Mouse (Mus musculus): ENCODE measurements around the gene Setd1b. TPM values are rescaled to one million over a fixed set of nuclear protein-coding genes. Genes with fewer than 3 reads are reported as not detected.

Gene Setd1b
- total and polyA plus RNA-seq, 3 experiments: 0.50 to 9.1 (median 2.3) TPM

- peaks cover 10 to 53% of the 10 kb centered on the region in 2 experiments for H3K4me1 ChIP-seq (ENCODE audit: control insufficient read depth in 1 of 2, insufficient read depth in 2 of 2)
- TF ChIP-seq IRF4 (IDR thresholded peaks at IDR 0.05; ENCODE audit: low read depth, low read length) (peak; percentile 33; the same call in 1 of the 2 replicates), USF2 (conservative IDR thresholded peaks at IDR 0.05; ENCODE audit: low read depth, low read length) (no peak), E2F4 (IDR thresholded peaks at IDR 0.05; ENCODE audit: insufficient replicate concordance, low read depth, low read length) (no peak), ZMIZ1 (IDR thresholded peaks at IDR 0.05; ENCODE audit: low read depth, low read length) (no peak), TCF12 (IDR thresholded peaks at IDR 0.05; ENCODE audit: low read depth, low read length) (no peak), RAD21 (IDR thresholded peaks at IDR 0.05; ENCODE audit: low read depth, low read length) (no peak), MYC (IDR thresholded peaks at IDR 0.05; ENCODE audit: low read depth, low read length) (0 out of 2 replicates have a peak, but pooled peaks have one; percentile 13), ETS1 (conservative IDR thresholded peaks at IDR 0.05; ENCODE audit: low read depth, low read length) (peak; percentile 35; the same call in 1 of the 2 replicates), MAFK (IDR thresholded peaks at IDR 0.05; ENCODE audit: insufficient replicate concordance, low read length) (peak; percentile 25; the same call in 1 of the 2 replicates), MXI1 (IDR thresholded peaks at IDR 0.05; ENCODE audit: low read depth, low read length) (peak; percentile 70; the same call in 1 of the 2 replicates), POLR2A (IDR thresholded peaks at IDR 0.05; ENCODE audit: low read depth, low read length) (0 out of 2 replicates have a peak, but pooled peaks have one; percentile 14), MEF2A (IDR thresholded peaks at IDR 0.05; ENCODE audit: borderline replicate concordance, low read depth, low read length) (peak; percentile 70; the same call in 1 of the 2 replicates), CHD2 (IDR thresholded peaks at IDR 0.05; ENCODE audit: low read length) (peak; percentile 83), NELFE (IDR thresholded peaks at IDR 0.05; ENCODE audit: low read depth, low read length) (0 out of 2 replicates have a peak, but pooled peaks have one; percentile 19), SIN3A (IDR thresholded peaks at IDR 0.05; ENCODE audit: low read length) (peak; percentile 78)
- peak overlapping the region; percentile 30 to 86 (median 76) for H3K4me3 ChIP-seq (replicated peaks in 1 of 3; ENCODE audit: low read depth in 2 of 3, low read length in 2 of 3, poor library complexity in 1 of 3)
- peak overlapping the region; percentile 92 for H3K4me2 ChIP-seq (ENCODE audit: insufficient read depth, low read depth, poor library complexity, severe bottlenecking)
- in situ Hi-C loops (cut with MboI; ENCODE audit: low pct_ligation_motif_present, low pct_unique_long_range_greater_than_20kb, low sequenced_read_pairs): no loop called here
- H3K9ac ChIP-seq (ENCODE audit: insufficient read depth, low read depth): peak overlapping the region; percentile 100
- H3K36me3 ChIP-seq (replicated peaks in 1 of 2; ENCODE audit: control insufficient read depth in 1 of 2, insufficient read depth in 1 of 2, low read length in 1 of 2): peaks cover 25 to 51% of the 10 kb centered on the region in 2 experiments
- no peaks in the 10 kb centered on the region for H3K27me3 ChIP-seq (replicated peaks)
- H3K79me2 ChIP-seq (replicated peaks; ENCODE audit: control insufficient read depth, extremely low read depth, insufficient read depth, poor library complexity, severe bottlenecking): peaks cover 36% of the 10 kb centered on the region
- DNase-seq (ENCODE audit: extremely low read depth): peak; percentile 72
- H3K9me3 ChIP-seq (replicated peaks; ENCODE audit: low read length): no peaks in the 10 kb centered on the region
- dilution Hi-C loops (cut with MboI; ENCODE audit: extremely low pct_ligation_motif_present, extremely low pct_unique_long_range_greater_than_20kb, low sequenced_read_pairs): no loop called here
- peak overlapping the region; percentile 99 for H3K27ac ChIP-seq (ENCODE audit: insufficient read depth, low read depth)
These were observed 4.7 kb upstream of the Setd1b start for GRCm38 (mm10) chr5:123137044-123137909.

- in situ Hi-C loops (cut with MboI; ENCODE audit: low pct_ligation_motif_present, low pct_unique_long_range_greater_than_20kb, low sequenced_read_pairs) (no loop called here), dilution Hi-C loops (cut with MboI; ENCODE audit: extremely low pct_ligation_motif_present, extremely low pct_unique_long_range_greater_than_20kb, low sequenced_read_pairs) (no loop called here)
- H3K27ac ChIP-seq (ENCODE audit: insufficient read depth, low read depth): peak overlapping the region; percentile 99
- H3K9ac ChIP-seq (ENCODE audit: insufficient read depth, low read depth): peak overlapping the region; percentile 100
- H3K36me3 ChIP-seq (replicated peaks in 1 of 2; ENCODE audit: control insufficient read depth in 1 of 2, insufficient read depth in 1 of 2, low read length in 1 of 2): peaks cover 25 to 50% of the 10 kb centered on the region in 2 experiments
- DNase-seq (ENCODE audit: extremely low read depth): no peak
- no peaks in the 10 kb centered on the region for H3K9me3 ChIP-seq (replicated peaks; ENCODE audit: low read length)
- no peaks in the 10 kb centered on the region for H3K27me3 ChIP-seq (replicated peaks)
- no peak for TF ChIP-seq PAX5 (IDR thresholded peaks at IDR 0.05; ENCODE audit: low read length)
- 0 out of 2 replicates have a peak, but pooled peaks have one; percentile 1 for TF ChIP-seq MAFK (IDR thresholded peaks at IDR 0.05; ENCODE audit: insufficient replicate concordance, low read length)
- TF ChIP-seq RCOR1 (conservative IDR thresholded peaks at IDR 0.05; ENCODE audit: low read depth, low read length): no peak
- no peak for TF ChIP-seq POLR2AphosphoS2 (IDR thresholded peaks at IDR 0.05; ENCODE audit: low read depth, low read length)
- no peak for TF ChIP-seq MYC (IDR thresholded peaks at IDR 0.05; ENCODE audit: low read depth, low read length)
- TF ChIP-seq CHD2 (IDR thresholded peaks at IDR 0.05; ENCODE audit: low read length): no peak
- 0 out of 2 replicates have a peak, but pooled peaks have one; percentile 3 for TF ChIP-seq NELFE (IDR thresholded peaks at IDR 0.05; ENCODE audit: low read depth, low read length)
- no peak for TF ChIP-seq ZKSCAN1 (IDR thresholded peaks at IDR 0.05; ENCODE audit: borderline replicate concordance, low read depth, low read length)
- no peak for TF ChIP-seq SMC3 (IDR thresholded peaks at IDR 0.05; ENCODE audit: low read depth, low read length)
- TF ChIP-seq ELF1 (IDR thresholded peaks at IDR 0.05; ENCODE audit: low read depth, low read length): no peak
- no peak for TF ChIP-seq MAX (IDR thresholded peaks at IDR 0.05; ENCODE audit: low read length)
- TF ChIP-seq CHD1 (IDR thresholded peaks at IDR 0.05; ENCODE audit: low read depth, low read length): no peak
- peaks cover 40% of the 10 kb centered on the region for H3K79me2 ChIP-seq (replicated peaks; ENCODE audit: control insufficient read depth, extremely low read depth, insufficient read depth, poor library complexity, severe bottlenecking)
- H3K4me2 ChIP-seq (ENCODE audit: insufficient read depth, low read depth, poor library complexity, severe bottlenecking): peak overlapping the region; percentile 92
- peak overlapping the region; percentile 30 to 86 (median 76) for H3K4me3 ChIP-seq (replicated peaks in 1 of 3; ENCODE audit: low read depth in 2 of 3, low read length in 2 of 3, poor library complexity in 1 of 3)
- peaks cover 10 to 51% of the 10 kb centered on the region in 2 experiments for H3K4me1 ChIP-seq (ENCODE audit: control insufficient read depth in 1 of 2, insufficient read depth in 2 of 2)
These were observed 4.1 kb upstream of the Setd1b start for GRCm38 (mm10) chr5:123137910-123138229.
